Mouse (Mus musculus) MEL (cell line): ENCODE results near the gene Gck. TPM values are rescaled to one million over a fixed set of nuclear protein-coding genes. Genes with fewer than 3 reads are reported as not detected.

Source experiments
- DNase-seq: peaks from one replicate; pipeline ENCODE4 v3.0.0; 2011; ENCODE audit warnings: low read depth, low spot score
- H3K27ac ChIP-seq: 2 replicates; pipeline ENCODE4 v1.5.1; 2012; ENCODE audit warnings: low read depth, mild to moderate bottlenecking, control low read depth, low read length, moderate library complexity; ENCODE audit not compliant: control insufficient read depth
- H3K27me3 ChIP-seq, 2 experiments: fragments of 150-350 bp in 1 of 2; sonication (generic) in 1 of 2; 2 replicates each; pipeline ENCODE4 v1.6.1; 2012; ENCODE audit warnings: low read length in 2 of 2, mild to moderate bottlenecking in 2 of 2, improper control_type of control experiment in 1 of 2, moderate library complexity in 1 of 2; ENCODE audit not compliant: insufficient read depth in 2 of 2, control insufficient read depth in 1 of 2
- H3K36me3 ChIP-seq, 2 experiments: 2 replicates each; pipeline ENCODE4 v1.6.1; 2012 to 2014; ENCODE audit warnings: low read length in 2 of 2, improper control_type of control experiment in 1 of 2, inconsistent platforms in 1 of 2, mild to moderate bottlenecking in 1 of 2; ENCODE audit not compliant: insufficient read depth in 2 of 2, control insufficient read depth in 1 of 2
- H3K4me1 ChIP-seq, 2 experiments: fragments of 150-350 bp in 1 of 2; sonication (generic) in 1 of 2; 2 replicates each; pipeline ENCODE4 v1.6.1; 2012; ENCODE audit warnings: low read length in 2 of 2, improper control_type of control experiment in 1 of 2, mild to moderate bottlenecking in 1 of 2; ENCODE audit not compliant: insufficient read depth in 2 of 2, control insufficient read depth in 1 of 2
- H3K4me3 ChIP-seq, 2 experiments: fragments of 150-350 bp in 1 of 2; sonication (generic) in 1 of 2; 2 replicates each; pipeline ENCODE4 v1.5.1; 2012; ENCODE audit warnings: low read depth in 2 of 2, low read length in 2 of 2, mild to moderate bottlenecking in 2 of 2, moderate library complexity in 2 of 2, control low read depth in 1 of 2, improper control_type of control experiment in 1 of 2; ENCODE audit not compliant: control insufficient read depth in 1 of 2, insufficient read depth in 1 of 2
- H3K79me2 ChIP-seq: 2 replicates; pipeline ENCODE4 v1.6.1; 2012; ENCODE audit warnings: mild to moderate bottlenecking, low read length, moderate library complexity; ENCODE audit not compliant: control insufficient read depth, poor library complexity, insufficient read depth
- H3K9ac ChIP-seq: 2 replicates; pipeline ENCODE4 v1.6.1; 2012; ENCODE audit warnings: low read depth, mild to moderate bottlenecking, control low read depth, low read length, moderate library complexity; ENCODE audit not compliant: control insufficient read depth, poor library complexity, severe bottlenecking
- H3K9me3 ChIP-seq: fragments of 150-350 bp; sonication (generic); replicated peaks from 2 replicates; pipeline ENCODE4 v1.6.1; 2012; ENCODE audit warnings: mild to moderate bottlenecking, low read length, improper control_type of control experiment, moderate library complexity; ENCODE audit not compliant: insufficient read depth
- CHD1 ChIP-seq: IDR thresholded peaks from 2 replicates; pipeline ENCODE4 v1.6.1; 2012; ENCODE audit warnings: low read depth, mild to moderate bottlenecking, inconsistent platforms, low read length, improper control_type of control experiment
- CTCF ChIP-seq, 3 experiments: IDR thresholded peaks in 2 of 3; conservative IDR thresholded peaks in 1 of 3; 2 replicates each; pipeline ENCODE4 v1.5.1; 2011 to 2012; ENCODE audit warnings: low read length in 3 of 3, low read depth in 2 of 3, mild to moderate bottlenecking in 2 of 3, improper control_type of control experiment in 1 of 3, inconsistent platforms in 1 of 3, mixed read lengths in 1 of 3, moderate library complexity in 1 of 3; ENCODE audit not compliant: control insufficient read depth in 1 of 3, insufficient read depth in 1 of 3, poor library complexity in 1 of 3, severe bottlenecking in 1 of 3
- E2F4 ChIP-seq: IDR thresholded peaks from 2 replicates; pipeline ENCODE4 v1.6.1; 2011; ENCODE audit warnings: low read depth, low read length, improper control_type of control experiment, borderline replicate concordance
- MAX ChIP-seq: IDR thresholded peaks from 2 replicates; pipeline ENCODE4 v1.6.1; 2011; ENCODE audit warnings: low read length, improper control_type of control experiment
- POLR2AphosphoS5 ChIP-seq: IDR thresholded peaks from 2 replicates; pipeline ENCODE4 v1.6.1; 2012; ENCODE audit warnings: low read depth, borderline replicate concordance, mild to moderate bottlenecking, inconsistent platforms, low read length, moderate library complexity, mixed read lengths
- RAD21 ChIP-seq: IDR thresholded peaks from 2 replicates; pipeline ENCODE4 v1.6.1; 2011; ENCODE audit warnings: mild to moderate bottlenecking, low read depth, low read length, improper control_type of control experiment
- SIN3A ChIP-seq: IDR thresholded peaks from 2 replicates; pipeline ENCODE4 v1.6.1; 2012; ENCODE audit warnings: low read length, improper control_type of control experiment, inconsistent platforms
- SMC3 ChIP-seq: IDR thresholded peaks from 2 replicates; pipeline ENCODE4 v1.6.1; 2011; ENCODE audit warnings: low read depth, low read length, improper control_type of control experiment
- TBP ChIP-seq: IDR thresholded peaks from 2 replicates; pipeline ENCODE4 v1.8.0; 2011; ENCODE audit warnings: low read depth, low read length, improper control_type of control experiment
- UBTF ChIP-seq: IDR thresholded peaks from 2 replicates; pipeline ENCODE4 v1.6.1; 2012; ENCODE audit warnings: low read depth, mild to moderate bottlenecking, inconsistent platforms, low read length, improper control_type of control experiment, moderate library complexity, borderline replicate concordance; ENCODE audit not compliant: insufficient read depth
- ZC3H11A ChIP-seq: IDR thresholded peaks from 2 replicates; pipeline ENCODE4 v1.6.1; 2012; ENCODE audit warnings: low read depth, mild to moderate bottlenecking, inconsistent platforms, low read length, improper control_type of control experiment
- polyA plus RNA-seq, 2 experiments: library from polyadenylated mRNA; stranded (reverse) in 1 of 2; unstranded in 1 of 2; fragments of >175 nt in 1 of 2; fragments of >200 nt in 1 of 2; gene quantifications; 2 replicates each; pipeline versions ENCODE4 v1.2.1 to v1.2.4; 2012; ENCODE audit warnings: low replicate concordance in 2 of 2, low read depth in 1 of 2; ENCODE audit not compliant: insufficient read length in 2 of 2, insufficient read depth in 1 of 2, missing spikeins in 1 of 2
- total RNA-seq: library from RNA; depleted of rRNA; stranded (reverse); fragments of 300-350 nt; gene quantifications from 2 replicates; pipeline ENCODE4 v1.2.3, GENCODE M21; 2012

Gck gene
- total and polyA plus RNA-seq, 3 experiments: not detected

DNA sequence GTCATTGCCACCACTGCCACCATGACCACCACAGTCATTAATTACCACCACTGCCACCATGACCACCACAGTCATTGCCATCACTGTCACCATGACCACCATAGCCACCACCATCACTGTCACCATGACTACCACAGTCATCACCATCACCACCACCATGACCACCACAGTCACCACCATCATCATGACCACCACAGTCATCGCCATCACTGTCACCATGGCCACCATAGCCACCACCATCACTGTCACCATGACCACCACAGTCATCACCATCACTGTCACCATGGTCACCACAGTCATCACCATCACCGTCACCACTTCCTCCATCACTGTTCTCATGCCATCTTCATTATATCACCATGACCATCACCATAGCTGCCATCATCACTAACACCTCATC is 48.6 kb upstream of the Gck start:
- H3K4me1 ChIP-seq: no peaks in the 10 kb centered on the region

GRCm38 (mm10) chr11:5995989-5996388 is 46.1 kb upstream of the Gck start:
- no peak overlapping the region for H3K4me3 ChIP-seq
- no peaks in the 10 kb centered on the region for H3K9me3 ChIP-seq
- DNase-seq: peak; percentile 87
- H3K36me3 ChIP-seq: no peaks in the 10 kb centered on the region
- no peak for TF ChIP-seq CHD1
- no peak for TF ChIP-seq UBTF
- TF ChIP-seq TBP: no peak
- TF ChIP-seq MAX: no peak
- TF ChIP-seq SMC3: peak; percentile 97
- TF ChIP-seq ZC3H11A: peak; percentile 95
- TF ChIP-seq CTCF (IDR thresholded peaks at IDR 0.05 in 2 of 3, conservative IDR thresholded peaks at IDR 0.05 in 1 of 3; ENCODE audit: control insufficient read depth in 1 of 3, insufficient read depth in 1 of 3, low read depth in 2 of 3, low read length in 3 of 3, poor library complexity in 1 of 3, severe bottlenecking in 1 of 3): peak; percentile 90 to 99 (median 98)
- TF ChIP-seq RAD21: peak; percentile 97
- TF ChIP-seq E2F4: no peak
- no peaks in the 10 kb centered on the region for H3K79me2 ChIP-seq
- no peak overlapping the region for H3K27ac ChIP-seq
- no peaks in the 10 kb centered on the region for H3K27me3 ChIP-seq
- H3K9ac ChIP-seq: no peak overlapping the region
- H3K4me1 ChIP-seq: no peaks in the 10 kb centered on the region

More for the DNA sequence above, 48.6 kb upstream of the Gck start:
- H3K9me3 ChIP-seq: no peaks in the 10 kb centered on the region
- no peaks in the 10 kb centered on the region for H3K27me3 ChIP-seq
- no peak overlapping the region for H3K27ac ChIP-seq
- no peak for DNase-seq
- no peaks in the 10 kb centered on the region for H3K36me3 ChIP-seq
- H3K4me3 ChIP-seq: no peak overlapping the region
- H3K9ac ChIP-seq: no peak overlapping the region
- TF ChIP-seq SIN3A (no peak), POLR2AphosphoS5 (peak; percentile 78; the same call in 1 of the 2 replicates)
- no peaks in the 10 kb centered on the region for H3K79me2 ChIP-seq

GRCm38 (mm10) chr11:5994880-5995279 is 45.0 kb upstream of the Gck start:
- Histone ChIP-seq H3K27ac (no peak overlapping the region), H3K79me2 (no peaks in the 10 kb centered on the region), H3K36me3 (no peaks in the 10 kb centered on the region), H3K4me3 (no peak overlapping the region), H3K9me3 (no peaks in the 10 kb centered on the region), H3K27me3 (no peaks in the 10 kb centered on the region), H3K9ac (no peak overlapping the region), H3K4me1 (no peaks in the 10 kb centered on the region)
- TF ChIP-seq CTCF (IDR thresholded peaks at IDR 0.05 in 2 of 3, conservative IDR thresholded peaks at IDR 0.05 in 1 of 3; ENCODE audit: control insufficient read depth in 1 of 3, insufficient read depth in 1 of 3, low read depth in 2 of 3, low read length in 3 of 3, poor library complexity in 1 of 3, severe bottlenecking in 1 of 3): no peak
- TF ChIP-seq SMC3: no peak
- TF ChIP-seq CHD1: no peak
- no peak for TF ChIP-seq RAD21
- no peak for DNase-seq
